Mouse (Mus musculus): ENCODE results near the gene Gtdc1. TPM values are rescaled to one million over a fixed set of nuclear protein-coding genes. Genes with fewer than 3 reads are reported as not detected.

Gene Gtdc1
- polyA plus RNA-seq, 1 experiment = 4.9 TPM

- no peak overlapping the region for H3ac ChIP-seq (ENCODE audit: control insufficient read depth, insufficient read length)
Observed at GRCm38 (mm10) chr2:44849666-44850065, 77.8 kb downstream of the Gtdc1 start.

GRCm38 (mm10) chr2:44848156-44848555 is 79.3 kb downstream of the Gtdc1 start:
- Histone ChIP-seq H3K36me3 (ENCODE audit: control insufficient read depth, insufficient read depth) (no peaks in the 10 kb centered on the region), H3K79me2 (ENCODE audit: control insufficient read depth, insufficient read depth) (no peaks in the 10 kb centered on the region), H3K4me3 (no peak overlapping the region), H3K27me3 (ENCODE audit: control insufficient read depth, insufficient read depth, insufficient read length) (no peaks in the 10 kb centered on the region), H3K4me2 (ENCODE audit: low read depth) (no peak overlapping the region), H3ac (ENCODE audit: control insufficient read depth, insufficient read length) (no peak overlapping the region)
- TF ChIP-seq TCF3 (IDR thresholded peaks at IDR 0.05; ENCODE audit: insufficient read length, low read depth) (no peak), TCF12 (IDR thresholded peaks at IDR 0.05; ENCODE audit: insufficient read depth, poor library complexity, severe bottlenecking) (no peak), CEBPB (IDR thresholded peaks at IDR 0.05; ENCODE audit: insufficient read depth, poor library complexity, severe bottlenecking) (no peak), USF1 (IDR thresholded peaks at IDR 0.05; ENCODE audit: low read depth) (no peak), E2F4 (IDR thresholded peaks at IDR 0.05; ENCODE audit: insufficient read depth) (no peak), REST (IDR thresholded peaks at IDR 0.05; ENCODE audit: insufficient read depth, insufficient read length) (no peak), POLR2AphosphoS2 (IDR thresholded peaks at IDR 0.05; ENCODE audit: insufficient read length, low read depth) (no peak), SRF (IDR thresholded peaks at IDR 0.05; ENCODE audit: control insufficient read depth, insufficient read length, low read depth) (no peak), POLR2A (IDR thresholded peaks at IDR 0.05; ENCODE audit: insufficient read length, low read depth) (no peak), MYOG (IDR thresholded peaks at IDR 0.05; ENCODE audit: control insufficient read depth in 1 of 3, insufficient read depth in 1 of 3, insufficient read length in 2 of 3, low read depth in 2 of 3) (no peak)

More at GRCm38 (mm10) chr2:44849666-44850065, 77.8 kb downstream of the Gtdc1 start:
- Histone ChIP-seq H3K36me3 (ENCODE audit: control insufficient read depth, insufficient read depth) (no peaks in the 10 kb centered on the region), H3K4me3 (no peak overlapping the region), H3K4me2 (ENCODE audit: low read depth) (no peak overlapping the region), H3K79me2 (ENCODE audit: control insufficient read depth, insufficient read depth) (no peaks in the 10 kb centered on the region), H3K27me3 (ENCODE audit: control insufficient read depth, insufficient read depth, insufficient read length) (no peaks in the 10 kb centered on the region)
- no peak for TF ChIP-seq TCF12 (IDR thresholded peaks at IDR 0.05; ENCODE audit: insufficient read depth, poor library complexity, severe bottlenecking)
- TF ChIP-seq USF1 (IDR thresholded peaks at IDR 0.05; ENCODE audit: low read depth) = no peak
- no peak for TF ChIP-seq POLR2AphosphoS2 (IDR thresholded peaks at IDR 0.05; ENCODE audit: insufficient read length, low read depth)
- no peak for TF ChIP-seq POLR2A (IDR thresholded peaks at IDR 0.05; ENCODE audit: insufficient read length, low read depth)
- TF ChIP-seq SRF (IDR thresholded peaks at IDR 0.05; ENCODE audit: control insufficient read depth, insufficient read length, low read depth) = no peak
- TF ChIP-seq TCF3 (IDR thresholded peaks at IDR 0.05; ENCODE audit: insufficient read length, low read depth) = no peak
- TF ChIP-seq E2F4 (IDR thresholded peaks at IDR 0.05; ENCODE audit: insufficient read depth) = no peak
- TF ChIP-seq MYOG (IDR thresholded peaks at IDR 0.05; ENCODE audit: control insufficient read depth in 1 of 3, insufficient read depth in 1 of 3, insufficient read length in 2 of 3, low read depth in 2 of 3) = no peak
- TF ChIP-seq CEBPB (IDR thresholded peaks at IDR 0.05; ENCODE audit: insufficient read depth, poor library complexity, severe bottlenecking) = no peak
- TF ChIP-seq MAX (IDR thresholded peaks at IDR 0.05; ENCODE audit: low read depth) = no peak
- no peak for TF ChIP-seq REST (IDR thresholded peaks at IDR 0.05; ENCODE audit: insufficient read depth, insufficient read length)
- no peak for TF ChIP-seq MYOD1 (IDR thresholded peaks at IDR 0.05; ENCODE audit: control insufficient read depth in 1 of 3, insufficient read length in 2 of 3, low read depth in 2 of 3)

- Histone ChIP-seq H3K79me2 (ENCODE audit: control insufficient read depth, insufficient read depth) (no peaks in the 10 kb centered on the region), H3K36me3 (ENCODE audit: control insufficient read depth, insufficient read depth) (no peaks in the 10 kb centered on the region), H3K4me3 (no peak overlapping the region), H3ac (ENCODE audit: control insufficient read depth, insufficient read length) (no peak overlapping the region), H3K27me3 (ENCODE audit: control insufficient read depth, insufficient read depth, insufficient read length) (no peaks in the 10 kb centered on the region), H3K4me2 (ENCODE audit: low read depth) (no peak overlapping the region)
- TF ChIP-seq CEBPB (IDR thresholded peaks at IDR 0.05; ENCODE audit: insufficient read depth, poor library complexity, severe bottlenecking) (no peak), POLR2A (IDR thresholded peaks at IDR 0.05; ENCODE audit: insufficient read length, low read depth) (no peak), MYOG (IDR thresholded peaks at IDR 0.05; ENCODE audit: control insufficient read depth in 1 of 3, insufficient read depth in 1 of 3, insufficient read length in 2 of 3, low read depth in 2 of 3) (no peak), REST (IDR thresholded peaks at IDR 0.05; ENCODE audit: insufficient read depth, insufficient read length) (no peak), E2F4 (IDR thresholded peaks at IDR 0.05; ENCODE audit: insufficient read depth) (no peak)
Observed at GRCm38 (mm10) chr2:44845424-44845823, 82.0 kb downstream of the Gtdc1 start.

- Histone ChIP-seq H3K4me2 (ENCODE audit: low read depth) (no peak overlapping the region), H3K4me3 (no peak overlapping the region), H3ac (ENCODE audit: control insufficient read depth, insufficient read length) (no peak overlapping the region), H3K79me2 (ENCODE audit: control insufficient read depth, insufficient read depth) (no peaks in the 10 kb centered on the region), H3K36me3 (ENCODE audit: control insufficient read depth, insufficient read depth) (no peaks in the 10 kb centered on the region), H3K27me3 (ENCODE audit: control insufficient read depth, insufficient read depth, insufficient read length) (no peaks in the 10 kb centered on the region)
- TF ChIP-seq E2F4 (IDR thresholded peaks at IDR 0.05; ENCODE audit: insufficient read depth) (no peak), TCF3 (IDR thresholded peaks at IDR 0.05; ENCODE audit: insufficient read length, low read depth) (no peak), MYOG (IDR thresholded peaks at IDR 0.05; ENCODE audit: control insufficient read depth in 1 of 3, insufficient read depth in 1 of 3, insufficient read length in 2 of 3, low read depth in 2 of 3) (no peak), MYOD1 (IDR thresholded peaks at IDR 0.05; ENCODE audit: control insufficient read depth in 1 of 3, insufficient read length in 2 of 3, low read depth in 2 of 3) (no peak), POLR2A (IDR thresholded peaks at IDR 0.05; ENCODE audit: insufficient read length, low read depth) (no peak), USF1 (IDR thresholded peaks at IDR 0.05; ENCODE audit: low read depth) (no peak), TCF12 (IDR thresholded peaks at IDR 0.05; ENCODE audit: insufficient read depth, poor library complexity, severe bottlenecking) (no peak), MAX (IDR thresholded peaks at IDR 0.05; ENCODE audit: low read depth) (no peak), POLR2AphosphoS2 (IDR thresholded peaks at IDR 0.05; ENCODE audit: insufficient read length, low read depth) (no peak), CEBPB (IDR thresholded peaks at IDR 0.05; ENCODE audit: insufficient read depth, poor library complexity, severe bottlenecking) (no peak), REST (IDR thresholded peaks at IDR 0.05; ENCODE audit: insufficient read depth, insufficient read length) (no peak), SRF (IDR thresholded peaks at IDR 0.05; ENCODE audit: control insufficient read depth, insufficient read length, low read depth) (no peak)
Observed at GRCm38 (mm10) chr2:44829753-44830152, 97.7 kb downstream of the Gtdc1 start.

DNA sequence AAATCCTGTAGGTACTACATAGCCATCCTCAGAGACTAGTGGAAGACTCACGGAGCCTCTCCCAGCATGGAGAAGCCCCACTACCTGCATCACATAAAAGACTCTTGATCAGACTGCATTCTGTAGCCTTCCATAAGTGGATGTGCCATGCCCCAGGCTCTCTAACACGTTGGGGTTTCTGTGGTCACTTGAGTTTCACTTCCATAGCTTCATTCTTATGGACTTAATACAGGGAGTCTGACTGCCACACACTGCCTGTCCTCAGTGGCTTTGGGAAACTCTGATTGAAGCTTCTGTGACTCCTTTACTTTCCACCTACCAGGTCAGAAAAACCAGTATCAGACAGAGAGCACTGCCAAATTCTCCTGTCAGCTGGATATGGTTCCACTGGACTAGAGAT is 98.1 kb downstream of the Gtdc1 start:
- no peak overlapping the region for H3K4me2 ChIP-seq (ENCODE audit: low read depth)
- H3K79me2 ChIP-seq (ENCODE audit: control insufficient read depth, insufficient read depth) = no peaks in the 10 kb centered on the region
- H3K27me3 ChIP-seq (ENCODE audit: control insufficient read depth, insufficient read depth, insufficient read length) = no peaks in the 10 kb centered on the region
- no peak overlapping the region for H3K4me3 ChIP-seq
- TF ChIP-seq E2F4 (IDR thresholded peaks at IDR 0.05; ENCODE audit: insufficient read depth) (no peak), TCF12 (IDR thresholded peaks at IDR 0.05; ENCODE audit: insufficient read depth, poor library complexity, severe bottlenecking) (no peak), REST (IDR thresholded peaks at IDR 0.05; ENCODE audit: insufficient read depth, insufficient read length) (no peak), MYOD1 (IDR thresholded peaks at IDR 0.05; ENCODE audit: control insufficient read depth in 1 of 3, insufficient read length in 2 of 3, low read depth in 2 of 3) (no peak), POLR2A (IDR thresholded peaks at IDR 0.05; ENCODE audit: insufficient read length, low read depth) (no peak)
- no peak overlapping the region for H3ac ChIP-seq (ENCODE audit: control insufficient read depth, insufficient read length)
- no peaks in the 10 kb centered on the region for H3K36me3 ChIP-seq (ENCODE audit: control insufficient read depth, insufficient read depth)
